Mouse (Mus musculus): Measurements from ENCODE around the gene Odr4. TPM values are rescaled to one million over a fixed set of nuclear protein-coding genes. Genes with fewer than 3 reads are reported as not detected.

Gene Odr4
- 2.3 and 3.4 TPM in 2 replicates for polyA plus RNA-seq (2012; rRNA removed)

- Histone ChIP-seq H3K4me3 (ENCODE audit: control insufficient read depth, insufficient read depth, low read length) (peak within 1 kb of the TSS; percentile 79), H3K4me1 (replicated peaks; ENCODE audit: control insufficient read depth, insufficient read depth, low read length) (peaks cover 5% of the 10 kb centered on the region), H3K36me3 (ENCODE audit: control insufficient read depth, insufficient read depth, low read length) (peaks cover 9% of the 10 kb centered on the region), H3K27me3 (ENCODE audit: control insufficient read depth, insufficient read depth, low read length) (no peaks in the 10 kb centered on the region), H3K27ac (ENCODE audit: control insufficient read depth, insufficient read depth, low read length) (peak within 1 kb of the TSS; percentile 69)
- under 1% methylated on average over 76 of the region's 76 CpGs for WGBS
- DNase-seq = peak; percentile 98
- TF ChIP-seq CTCF (IDR thresholded peaks at IDR 0.05; ENCODE audit: borderline replicate concordance, control insufficient read depth, extremely low read depth, insufficient read depth, low read length, poor library complexity) (peak; percentile 94), POLR2A (IDR thresholded peaks at IDR 0.05; ENCODE audit: control insufficient read depth, extremely low read depth, insufficient read depth, low read length, poor library complexity) (peak; percentile 90)
Observed at GRCm38 (mm10) chr1:150392638-150393487, at the start of gene Odr4, which contains the start of gene Tpr. Gene Odr4, minus strand, starts transcription at chr1:150393080. Gene Tpr, plus strand, starts transcription at chr1:150392838.

GRCm38 (mm10) chr1:150441731-150442130 is 48.9 kb upstream of the Odr4 start:
- TF ChIP-seq CTCF (IDR thresholded peaks at IDR 0.05; ENCODE audit: borderline replicate concordance, control insufficient read depth, extremely low read depth, insufficient read depth, low read length, poor library complexity) (no peak), POLR2A (IDR thresholded peaks at IDR 0.05; ENCODE audit: control insufficient read depth, extremely low read depth, insufficient read depth, low read length, poor library complexity) (no peak)
- no peak overlapping the region for H3K27ac ChIP-seq (ENCODE audit: control insufficient read depth, insufficient read depth, low read length)
- H3K36me3 ChIP-seq (ENCODE audit: control insufficient read depth, insufficient read depth, low read length) = peaks cover 85% of the 10 kb centered on the region
- DNase-seq = no peak
- no peaks in the 10 kb centered on the region for H3K27me3 ChIP-seq (ENCODE audit: control insufficient read depth, insufficient read depth, low read length)
- WGBS = 90% methylated on average over 4 of the region's 4 CpGs
- no peaks in the 10 kb centered on the region for H3K4me1 ChIP-seq (replicated peaks; ENCODE audit: control insufficient read depth, insufficient read depth, low read length)
- no peak overlapping the region for H3K4me3 ChIP-seq (ENCODE audit: control insufficient read depth, insufficient read depth, low read length)

GRCm38 (mm10) chr1:150438641-150439040 is 45.8 kb upstream of the Odr4 start:
- no peaks in the 10 kb centered on the region for H3K27me3 ChIP-seq (ENCODE audit: control insufficient read depth, insufficient read depth, low read length)
- H3K36me3 ChIP-seq (ENCODE audit: control insufficient read depth, insufficient read depth, low read length) = peaks cover 83% of the 10 kb centered on the region
- no peaks in the 10 kb centered on the region for H3K4me1 ChIP-seq (replicated peaks; ENCODE audit: control insufficient read depth, insufficient read depth, low read length)
- 94% methylated on average over 3 of the region's 3 CpGs for WGBS
- no peak overlapping the region for H3K4me3 ChIP-seq (ENCODE audit: control insufficient read depth, insufficient read depth, low read length)
- no peak for DNase-seq
- TF ChIP-seq POLR2A (IDR thresholded peaks at IDR 0.05; ENCODE audit: control insufficient read depth, extremely low read depth, insufficient read depth, low read length, poor library complexity) = no peak
- no peak for TF ChIP-seq CTCF (IDR thresholded peaks at IDR 0.05; ENCODE audit: borderline replicate concordance, control insufficient read depth, extremely low read depth, insufficient read depth, low read length, poor library complexity)
- H3K27ac ChIP-seq (ENCODE audit: control insufficient read depth, insufficient read depth, low read length) = no peak overlapping the region

- TF ChIP-seq POLR2A (IDR thresholded peaks at IDR 0.05; ENCODE audit: control insufficient read depth, extremely low read depth, insufficient read depth, low read length, poor library complexity) (no peak), CTCF (IDR thresholded peaks at IDR 0.05; ENCODE audit: borderline replicate concordance, control insufficient read depth, extremely low read depth, insufficient read depth, low read length, poor library complexity) (no peak)
Observed at GRCm38 (mm10) chr1:150426216-150426615, 33.3 kb upstream of the Odr4 start.

GRCm38 (mm10) chr1:150425665-150426064 is 32.8 kb upstream of the Odr4 start:
- peaks cover 90% of the 10 kb centered on the region for H3K36me3 ChIP-seq (ENCODE audit: control insufficient read depth, insufficient read depth, low read length)
- no peak for DNase-seq

More at GRCm38 (mm10) chr1:150426216-150426615, 33.3 kb upstream of the Odr4 start:
- Histone ChIP-seq H3K36me3 (ENCODE audit: control insufficient read depth, insufficient read depth, low read length) (peaks cover 93% of the 10 kb centered on the region), H3K27me3 (ENCODE audit: control insufficient read depth, insufficient read depth, low read length) (no peaks in the 10 kb centered on the region), H3K4me1 (replicated peaks; ENCODE audit: control insufficient read depth, insufficient read depth, low read length) (no peaks in the 10 kb centered on the region), H3K4me3 (ENCODE audit: control insufficient read depth, insufficient read depth, low read length) (no peak overlapping the region), H3K27ac (ENCODE audit: control insufficient read depth, insufficient read depth, low read length) (no peak overlapping the region)
- WGBS = 82% methylated on average over 3 of the region's 3 CpGs
- DNase-seq = no peak

GRCm38 (mm10) chr1:150418426-150418825 is 25.5 kb upstream of the Odr4 start:
- Histone ChIP-seq H3K27ac (ENCODE audit: control insufficient read depth, insufficient read depth, low read length) (no peak overlapping the region), H3K36me3 (ENCODE audit: control insufficient read depth, insufficient read depth, low read length) (peaks cover 84% of the 10 kb centered on the region), H3K4me3 (ENCODE audit: control insufficient read depth, insufficient read depth, low read length) (no peak overlapping the region), H3K27me3 (ENCODE audit: control insufficient read depth, insufficient read depth, low read length) (no peaks in the 10 kb centered on the region), H3K4me1 (replicated peaks; ENCODE audit: control insufficient read depth, insufficient read depth, low read length) (no peaks in the 10 kb centered on the region)
- WGBS = 93% methylated on average over 4 of the region's 4 CpGs
- DNase-seq = no peak
- TF ChIP-seq CTCF (IDR thresholded peaks at IDR 0.05; ENCODE audit: borderline replicate concordance, control insufficient read depth, extremely low read depth, insufficient read depth, low read length, poor library complexity) (no peak), POLR2A (IDR thresholded peaks at IDR 0.05; ENCODE audit: control insufficient read depth, extremely low read depth, insufficient read depth, low read length, poor library complexity) (no peak)

More at GRCm38 (mm10) chr1:150425665-150426064, 32.8 kb upstream of the Odr4 start:
- H3K4me3 ChIP-seq (ENCODE audit: control insufficient read depth, insufficient read depth, low read length) = no peak overlapping the region
- H3K27ac ChIP-seq (ENCODE audit: control insufficient read depth, insufficient read depth, low read length) = no peak overlapping the region
- no peaks in the 10 kb centered on the region for H3K4me1 ChIP-seq (replicated peaks; ENCODE audit: control insufficient read depth, insufficient read depth, low read length)
- H3K27me3 ChIP-seq (ENCODE audit: control insufficient read depth, insufficient read depth, low read length) = no peaks in the 10 kb centered on the region
- TF ChIP-seq CTCF (IDR thresholded peaks at IDR 0.05; ENCODE audit: borderline replicate concordance, control insufficient read depth, extremely low read depth, insufficient read depth, low read length, poor library complexity) (no peak), POLR2A (IDR thresholded peaks at IDR 0.05; ENCODE audit: control insufficient read depth, extremely low read depth, insufficient read depth, low read length, poor library complexity) (no peak)
- 93% methylated on average over 9 of the region's 9 CpGs for WGBS
